Mouse (Mus musculus): ENCODE data around the gene Stim2.

The Stim2 gene

GRCm38 (mm10) chr5:53998146-53998742, at the start of gene Stim2:
Gene Stim2 (plus strand): TSS chr5:53998499.
- in situ Hi-C loops (cut with MboI, MseI), result loop anchor here (5.0 to 10.0 kb wide), 2 partner anchors 69 to 107 kb away; no protein-coding TSS in a partner anchor

- in situ Hi-C loops (cut with MboI, MseI), result no loop called here
Measured at GRCm38 (mm10) chr5:53948606-53949266, 49.6 kb upstream of the Stim2 start.

GRCm38 (mm10) chr5:53950189-53950588, 48.1 kb upstream of the Stim2 start:
- in situ Hi-C loops (cut with MboI, MseI), result no loop called here

GRCm38 (mm10) chr5:53953216-53953615, 45.1 kb upstream of the Stim2 start:
- in situ Hi-C loops (cut with MboI, MseI), result no loop called here

GRCm38 (mm10) chr5:53953797-53954196, 44.5 kb upstream of the Stim2 start:
- in situ Hi-C loops (cut with MboI, MseI), result no loop called here

- in situ Hi-C loops (cut with MboI, MseI), result no loop called here
Measured at GRCm38 (mm10) chr5:53955966-53956365, 42.3 kb upstream of the Stim2 start.

- in situ Hi-C loops (cut with MboI, MseI), result no loop called here
Measured at GRCm38 (mm10) chr5:53956396-53957314, 41.6 kb upstream of the Stim2 start.

- in situ Hi-C loops (cut with MboI, MseI), result no loop called here
Measured at GRCm38 (mm10) chr5:53957348-53957747, 41.0 kb upstream of the Stim2 start.

GRCm38 (mm10) chr5:53961229-53961628, 37.1 kb upstream of the Stim2 start:
- in situ Hi-C loops (cut with MboI, MseI), result no loop called here

GRCm38 (mm10) chr5:53961830-53962515, 36.3 kb upstream of the Stim2 start:
- in situ Hi-C loops (cut with MboI, MseI), result no loop called here

- in situ Hi-C loops (cut with MboI, MseI), result no loop called here
Measured at GRCm38 (mm10) chr5:53965656-53966055, 32.6 kb upstream of the Stim2 start.

GRCm38 (mm10) chr5:53967560-53967959, 30.7 kb upstream of the Stim2 start:
- in situ Hi-C loops (cut with MboI, MseI), result no loop called here

- in situ Hi-C loops (cut with MboI, MseI), result no loop called here
Measured at GRCm38 (mm10) chr5:53970178-53970577, 28.1 kb upstream of the Stim2 start.

- in situ Hi-C loops (cut with MboI, MseI), result no loop called here
Measured at GRCm38 (mm10) chr5:53971201-53971600, 27.1 kb upstream of the Stim2 start.

- in situ Hi-C loops (cut with MboI, MseI), result no loop called here
Measured at GRCm38 (mm10) chr5:53972905-53973304, 25.4 kb upstream of the Stim2 start.

GRCm38 (mm10) chr5:53976497-53976896, 21.8 kb upstream of the Stim2 start:
- in situ Hi-C loops (cut with MboI, MseI), result no loop called here

GRCm38 (mm10) chr5:53977060-53977459, 21.2 kb upstream of the Stim2 start:
- in situ Hi-C loops (cut with MboI, MseI), result no loop called here

- in situ Hi-C loops (cut with MboI, MseI), result loop anchor here (10.0 kb wide), 1 partner anchor 109 kb away; no protein-coding TSS in a partner anchor
Measured at GRCm38 (mm10) chr5:53983358-53983757, 14.9 kb upstream of the Stim2 start.

- in situ Hi-C loops (cut with MboI, MseI), result loop anchor here (10.0 kb wide), 1 partner anchor 111 kb away; no protein-coding TSS in a partner anchor
Measured at GRCm38 (mm10) chr5:53985632-53986031, 12.7 kb upstream of the Stim2 start.

- in situ Hi-C loops (cut with MboI, MseI), result loop anchor here (10.0 kb wide), 1 partner anchor 113 kb away; no protein-coding TSS in a partner anchor
Measured at GRCm38 (mm10) chr5:53987496-53987895, 10.8 kb upstream of the Stim2 start.

GRCm38 (mm10) chr5:53988053-53988452, 10.2 kb upstream of the Stim2 start:
- in situ Hi-C loops (cut with MboI, MseI), result loop anchor here (10.0 kb wide), 1 partner anchor 113 kb away; no protein-coding TSS in a partner anchor
